Mouse (Mus musculus) cerebellum, postnatal 10 days (tissue): ENCODE data around the gene Gsta2.
"Not testable (repeated sequence)": the region's sequence is repeated elsewhere in the genome, so short reads cannot be mapped to it uniquely, and the experiment has no call there.

ENCODE experiments used
- DNase-seq, 2 experiments: peaks; one replicate each; pipeline ENCODE4 v3.0.0; 2021; ENCODE audit warnings: mixed read lengths in 2 of 2

The Gsta2 gene

DNA sequence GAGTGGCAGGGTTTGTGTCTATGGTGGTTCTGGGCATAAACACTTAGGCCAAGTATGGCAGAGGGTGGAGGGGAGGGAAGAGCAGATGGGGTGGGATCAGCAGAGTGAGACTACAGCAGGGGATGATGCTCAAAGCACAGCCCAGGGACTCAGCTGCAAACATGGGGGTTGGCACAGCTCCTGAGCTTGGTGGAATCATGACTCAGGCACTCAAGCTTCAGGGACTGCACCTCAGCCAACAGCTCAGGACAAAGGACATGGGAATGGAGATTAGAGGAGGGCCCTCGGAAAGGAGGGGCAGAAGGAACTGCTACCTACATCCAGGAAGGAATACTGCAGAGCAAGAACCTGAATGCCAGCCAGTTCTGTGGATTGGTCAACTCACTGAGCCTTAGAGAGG lies 56.4 kb downstream of the Gsta2 start:
- DNase-seq, result peak; percentile 7 to 28

DNA sequence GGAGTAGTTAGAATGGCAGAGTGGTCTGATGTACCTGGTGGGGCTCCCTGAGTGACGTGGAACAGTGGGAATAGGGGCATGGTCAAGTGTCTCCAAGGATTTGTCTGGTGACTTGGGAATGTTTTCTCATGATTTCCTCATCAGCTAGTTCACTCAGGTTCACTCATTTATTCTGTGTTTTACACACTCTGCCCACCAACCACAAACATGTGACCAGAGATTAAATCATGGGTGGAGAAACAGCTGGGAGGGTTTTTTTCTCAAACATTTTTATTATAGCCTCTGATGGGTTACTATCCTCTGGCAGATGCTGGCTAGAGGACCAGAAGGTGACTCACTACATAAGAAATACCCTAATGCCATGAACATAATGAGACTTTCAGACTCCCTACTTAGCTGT lies 57.4 kb downstream of the Gsta2 start:
- DNase-seq, result no peak

DNA sequence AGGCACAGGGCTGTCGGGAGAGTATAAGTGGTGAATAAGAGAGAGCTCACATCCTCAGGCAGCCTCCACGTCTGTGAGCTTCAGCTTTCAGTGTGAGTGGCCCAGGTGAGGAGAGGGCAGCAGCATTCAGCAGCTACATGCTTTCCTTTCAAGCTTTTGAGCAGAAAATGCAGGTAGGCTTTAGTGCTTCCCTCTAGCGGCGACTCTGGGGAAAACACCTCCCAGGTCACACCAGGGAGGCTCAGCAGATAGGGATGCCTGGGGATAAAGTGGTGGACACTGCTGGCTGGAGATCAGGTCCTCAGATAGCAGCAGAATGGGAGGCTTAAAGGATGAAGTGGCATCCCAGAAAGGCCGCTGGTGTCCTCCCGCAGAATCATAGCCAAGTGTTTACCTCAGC lies 59.5 kb downstream of the Gsta2 start:
- DNase-seq, result peak; percentile 55 to 66

DNA sequence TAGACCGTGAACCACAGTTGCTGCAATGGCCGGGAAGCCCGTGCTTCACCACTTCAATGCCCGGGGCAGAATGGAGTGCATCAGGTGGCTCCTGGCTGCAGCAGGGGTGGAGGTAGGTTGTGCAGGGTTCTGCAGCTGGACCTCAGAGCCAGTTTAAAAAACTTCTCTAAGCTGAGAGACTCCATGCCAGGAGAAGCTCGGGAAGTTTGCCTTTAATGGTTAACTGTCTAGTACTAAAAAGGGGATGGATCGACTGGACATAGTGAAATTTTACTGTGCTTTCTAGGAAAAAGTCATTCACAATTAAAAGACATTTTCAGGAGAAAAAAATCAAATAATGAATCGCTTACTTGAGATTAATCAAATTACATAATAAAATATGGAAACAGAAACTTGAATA lies 60.8 kb downstream of the Gsta2 start:
- DNase-seq, result not testable (repeated sequence)

DNA sequence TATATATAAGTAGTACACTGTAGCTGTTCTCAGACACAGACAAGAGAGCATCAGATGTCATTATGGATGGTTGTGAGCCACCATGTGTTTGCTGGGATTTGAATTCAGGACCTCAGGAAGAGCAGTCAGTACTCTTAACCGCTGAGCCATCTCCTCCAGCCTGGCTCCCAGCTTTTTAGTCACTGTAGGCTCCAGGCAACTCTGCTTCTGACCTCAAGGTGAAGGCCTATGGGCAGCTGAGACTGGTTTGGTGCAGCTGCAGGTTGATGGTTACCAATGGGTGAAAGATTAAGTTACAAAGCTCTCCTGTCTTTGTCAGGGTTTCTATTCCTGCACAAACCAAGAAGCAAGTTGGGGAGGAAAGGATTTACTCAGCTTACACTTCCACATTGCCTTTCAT lies 61.9 kb downstream of the Gsta2 start:
- not testable (repeated sequence) for DNase-seq

DNA sequence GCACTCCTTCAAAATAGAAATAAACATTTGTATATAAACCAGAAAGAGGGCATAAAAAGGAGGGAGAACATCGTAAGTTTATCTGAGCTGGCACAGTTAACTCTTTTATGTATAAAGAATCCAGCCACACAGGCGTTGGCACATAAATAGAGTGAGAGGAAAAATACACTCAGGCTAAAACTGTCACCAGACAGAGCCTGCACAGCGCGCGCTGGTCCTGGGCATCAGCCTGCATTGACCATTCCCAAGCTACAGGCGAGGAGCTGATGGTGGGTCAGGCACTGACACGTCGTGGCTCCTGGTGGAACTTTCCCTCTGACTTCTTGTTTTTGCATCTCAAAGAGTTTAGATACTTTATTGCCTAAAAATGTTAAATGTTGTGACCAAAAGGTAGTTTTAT lies 63.1 kb downstream of the Gsta2 start:
- not testable (repeated sequence) for DNase-seq

DNA sequence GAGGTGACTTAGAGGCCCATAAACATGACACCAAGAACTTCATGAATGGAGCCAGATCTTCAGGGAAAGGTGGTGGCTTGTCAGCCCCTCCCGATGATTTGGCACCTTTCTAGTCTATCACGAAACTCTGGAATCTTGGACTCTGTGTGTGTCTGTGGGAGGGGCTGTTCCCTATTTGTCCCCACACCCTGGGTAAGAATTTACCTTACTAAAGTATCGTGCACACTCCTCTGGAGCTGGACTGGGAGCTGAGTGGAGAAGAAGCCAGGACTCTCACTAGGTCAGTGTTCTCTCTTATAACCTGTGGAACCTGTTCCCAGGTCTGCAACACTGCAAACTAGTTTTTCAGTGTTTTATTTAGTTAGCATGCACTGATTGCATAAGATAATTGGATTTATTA lies 65.9 kb downstream of the Gsta2 start, which contains the start of gene Gm10639:
Gene Gm10639, plus strand, starts transcription at position 201 of the 400 bp plus-strand sequence.
- not testable (repeated sequence) for DNase-seq

DNA sequence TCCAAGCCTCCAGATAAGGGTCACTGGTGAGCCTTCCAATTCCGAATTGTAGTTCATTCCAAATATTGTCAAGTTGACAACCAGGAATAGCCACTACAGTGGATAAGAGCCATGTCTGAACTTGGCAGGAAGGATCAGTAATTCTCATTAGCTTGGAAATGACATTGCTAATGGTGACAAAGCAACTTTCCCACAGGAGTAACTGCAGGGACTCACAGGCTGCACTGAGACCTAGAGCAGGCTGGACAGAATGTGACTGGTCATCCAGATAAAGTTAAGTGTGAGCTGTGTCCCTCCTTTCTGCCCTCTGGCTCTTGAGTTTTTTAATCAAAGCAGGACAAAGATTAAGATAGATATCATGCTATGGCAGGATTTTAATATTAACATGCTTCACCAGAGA lies 66.5 kb downstream of the Gsta2 start:
- not testable (repeated sequence) for DNase-seq

DNA sequence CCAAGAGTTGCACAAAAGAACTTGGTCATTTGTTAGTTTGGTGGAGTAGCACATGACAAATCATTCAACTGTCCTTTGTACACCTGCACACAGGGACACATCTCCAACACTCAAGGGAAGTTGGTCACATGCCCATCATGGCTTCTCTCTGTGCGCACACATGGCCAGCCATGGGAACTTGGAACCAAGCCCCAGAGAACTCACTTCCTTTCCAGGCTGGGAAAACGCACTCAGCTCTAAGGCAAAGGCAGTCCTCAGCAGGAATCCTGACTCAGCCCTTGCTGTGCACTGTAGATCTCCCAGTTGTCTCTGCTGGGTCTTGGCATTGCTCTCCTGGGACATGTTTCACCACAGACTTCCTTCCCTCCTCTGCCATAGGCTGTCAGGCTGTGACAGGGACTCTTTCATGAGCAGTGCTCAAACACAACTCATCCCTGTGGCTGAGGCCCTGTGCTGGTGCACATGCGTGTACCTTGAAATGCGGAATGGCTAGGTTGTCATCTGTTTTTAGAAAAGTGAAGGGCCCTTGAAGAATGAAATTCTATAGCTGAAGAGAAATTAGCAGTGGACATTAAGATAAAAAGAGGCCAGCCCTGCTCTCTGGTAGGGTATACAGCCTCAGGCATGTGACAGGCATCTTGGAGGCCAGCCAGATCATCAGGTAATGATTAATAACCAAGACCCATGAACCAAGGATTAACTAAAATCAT lies 73.4 kb downstream of the Gsta2 start:
- peak; percentile 47 to 50 for DNase-seq
